Mouse (Mus musculus): Measurements from ENCODE around the gene Psmc1.

The Psmc1 gene

DNA sequence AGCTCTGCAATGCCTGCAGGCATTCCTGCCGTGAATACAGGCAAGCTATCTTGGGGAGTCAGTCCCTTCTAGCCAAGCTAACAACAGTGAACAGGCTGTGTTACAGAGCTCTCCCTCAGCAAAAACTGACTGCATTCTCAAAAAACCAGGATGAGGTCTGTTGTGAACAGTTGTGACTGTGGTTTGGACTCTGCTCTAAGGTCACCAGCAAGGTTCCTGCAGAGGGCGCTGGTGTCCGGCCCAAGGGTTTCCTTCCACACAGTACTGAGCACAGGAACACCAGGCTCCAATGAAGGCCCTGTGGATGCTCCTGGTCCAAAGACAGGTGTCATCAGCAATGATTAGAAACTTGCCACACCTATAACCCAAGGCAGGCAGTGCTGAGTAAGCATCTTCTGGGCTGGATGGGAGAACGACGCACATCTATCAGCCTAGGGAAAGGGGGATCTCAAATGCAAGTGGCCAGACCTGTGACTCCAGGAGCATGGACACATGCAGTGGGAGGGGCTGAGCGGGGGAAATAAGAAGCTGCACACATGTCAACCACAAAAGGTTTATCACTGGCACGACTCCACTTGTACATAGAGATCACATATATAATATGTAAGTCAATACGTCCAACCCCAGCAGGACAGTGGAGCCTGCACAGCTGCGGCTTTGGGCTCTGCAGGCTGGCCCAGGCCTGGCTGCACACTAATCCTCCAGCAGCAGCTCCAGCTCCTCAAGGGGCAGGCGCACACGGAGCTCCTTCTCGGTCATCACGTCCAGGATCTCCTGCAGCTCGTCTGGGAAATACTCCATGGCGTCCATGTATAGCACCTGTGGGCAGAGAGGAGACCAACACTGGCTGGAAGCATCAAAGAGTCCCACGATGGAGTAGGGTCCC lies 15.2 kb downstream of the Psmc1 start:
- DNase-seq (ENCODE audit: low read depth, low spot score) = peak; percentile 36

DNA sequence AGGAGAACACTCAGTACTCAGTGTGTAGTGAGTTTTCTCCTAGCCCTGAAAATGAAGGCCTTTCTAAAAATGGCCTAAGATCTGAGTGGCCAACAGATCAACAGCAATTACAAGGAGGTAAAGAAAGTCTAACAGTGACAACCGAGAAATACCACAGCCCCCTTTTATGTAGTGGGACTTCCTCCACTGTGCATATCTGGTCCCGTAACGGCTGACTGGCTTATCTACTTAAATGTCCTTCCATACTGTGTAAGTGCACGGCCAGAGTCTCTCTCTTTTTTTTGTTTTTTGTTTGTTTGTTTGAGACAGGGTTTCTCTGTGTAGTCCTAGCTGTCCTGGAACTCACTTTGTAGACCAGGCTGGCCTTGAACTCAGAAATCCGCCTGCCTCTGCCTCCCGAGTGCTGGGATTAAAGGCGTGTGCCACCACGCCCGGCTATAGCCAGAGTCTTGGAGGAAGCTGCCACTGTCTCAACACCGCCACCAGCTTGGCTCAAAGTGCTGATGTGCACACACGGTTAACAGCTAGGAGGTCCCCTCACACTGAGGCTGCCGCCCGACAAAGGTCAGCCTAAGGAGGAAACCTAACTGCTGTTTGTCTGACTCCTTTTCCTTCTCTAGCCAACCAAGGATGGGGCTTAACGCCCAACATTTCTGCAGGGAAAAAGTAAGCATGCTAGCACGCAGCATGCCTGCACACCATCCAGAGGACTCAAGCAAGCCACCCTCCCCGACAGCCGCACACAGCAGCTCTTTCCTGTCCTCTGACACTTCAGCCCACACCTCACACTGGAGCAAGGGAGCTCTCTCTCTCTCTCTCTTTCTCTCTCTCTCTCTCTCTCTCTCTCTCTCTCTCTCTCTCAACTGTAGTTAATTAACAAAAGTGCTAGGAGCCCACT lies 17.3 kb downstream of the Psmc1 start:
- no peak for DNase-seq (ENCODE audit: low read depth, low spot score)

DNA sequence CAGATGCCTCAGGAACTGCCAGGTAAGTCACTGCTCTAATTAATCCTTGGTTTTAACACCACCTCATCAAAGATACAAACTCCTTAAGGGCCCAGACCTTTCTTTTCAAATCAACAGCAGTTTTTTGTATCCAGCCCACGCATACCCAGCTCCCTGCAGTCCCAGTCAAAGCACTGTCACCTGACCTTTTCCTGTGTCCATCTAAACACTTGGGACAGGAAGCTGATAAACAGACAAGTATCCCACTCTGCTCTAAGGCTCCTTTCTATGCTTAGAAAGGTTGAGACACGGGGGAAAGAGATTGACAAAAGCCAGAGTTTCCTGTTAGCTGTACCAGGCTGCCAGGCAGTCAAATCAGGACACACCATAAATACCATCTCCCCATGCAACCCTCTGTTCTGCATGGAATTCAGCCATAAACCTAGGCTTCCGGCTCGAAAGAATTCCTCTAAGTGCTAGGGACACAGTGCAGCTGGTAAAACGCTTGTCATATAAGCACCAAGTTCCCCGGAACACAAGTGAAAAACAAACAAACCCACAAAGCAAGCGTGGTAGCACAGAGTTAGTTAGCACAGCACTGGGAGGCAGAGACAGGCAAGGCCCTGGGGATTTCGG lies 18.0 kb downstream of the Psmc1 start:
- no peak for DNase-seq (ENCODE audit: low read depth, low spot score)

DNA sequence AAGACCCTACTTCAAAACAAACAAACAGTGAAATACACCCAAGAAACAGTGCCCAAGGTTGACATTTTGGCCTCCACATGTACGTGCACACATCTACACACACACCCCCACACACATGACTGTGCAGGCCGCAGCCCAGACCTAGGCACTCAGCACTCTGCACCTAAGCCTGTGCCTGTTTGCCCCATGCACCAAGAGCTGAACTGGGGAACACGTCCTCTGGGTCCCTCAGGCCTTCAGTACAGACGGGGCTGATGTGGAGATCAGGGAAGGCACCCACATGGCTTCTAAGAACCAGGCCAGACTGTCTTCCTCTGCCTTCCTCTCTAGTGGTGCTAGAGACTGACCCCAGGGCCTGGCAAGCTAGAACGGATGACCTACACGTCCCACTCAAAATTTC lies 18.6 kb downstream of the Psmc1 start:
- DNase-seq (ENCODE audit: low read depth, low spot score) = no peak

DNA sequence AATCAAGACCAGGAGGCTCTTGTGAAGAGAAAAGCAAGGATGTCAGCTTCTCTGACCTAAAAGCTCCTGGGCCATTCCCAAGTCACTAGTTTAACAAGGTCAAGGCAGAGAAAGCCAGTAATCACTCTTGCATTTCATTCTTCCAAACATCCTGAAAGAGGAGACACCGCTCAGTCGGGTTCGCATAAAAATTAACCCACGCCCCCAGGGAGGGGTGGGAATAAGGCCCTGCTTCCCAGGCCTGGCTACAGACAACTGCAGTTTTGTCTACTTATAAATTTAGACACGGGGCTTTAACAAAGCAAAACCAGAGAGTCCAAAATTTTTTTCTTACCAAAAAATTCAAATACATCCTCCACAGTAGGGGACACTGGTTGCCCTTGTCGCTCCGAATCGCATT lies 19.0 kb downstream of the Psmc1 start:
- DNase-seq (ENCODE audit: low read depth, low spot score) = no peak

DNA sequence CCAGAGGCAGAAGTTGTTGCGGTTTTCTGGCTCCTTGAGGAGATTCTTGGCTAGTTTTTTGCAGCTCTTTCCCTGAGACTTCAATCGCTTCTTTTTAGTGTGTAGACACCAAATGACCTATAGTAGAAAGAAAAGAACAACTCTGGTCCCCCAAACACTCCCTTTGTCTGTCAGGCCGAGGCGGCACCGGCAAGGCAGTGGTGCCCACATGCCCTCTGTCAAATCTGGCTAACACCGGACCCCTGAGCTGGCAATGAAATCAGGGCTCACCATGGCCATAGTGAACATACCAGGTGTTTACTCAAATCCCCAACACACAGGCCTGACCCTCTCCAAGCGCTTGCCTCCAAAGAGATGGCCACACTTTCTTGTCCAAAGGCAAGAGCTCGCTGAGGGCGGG lies 21.2 kb downstream of the Psmc1 start:
- no peak for DNase-seq (ENCODE audit: low read depth, low spot score)

DNA sequence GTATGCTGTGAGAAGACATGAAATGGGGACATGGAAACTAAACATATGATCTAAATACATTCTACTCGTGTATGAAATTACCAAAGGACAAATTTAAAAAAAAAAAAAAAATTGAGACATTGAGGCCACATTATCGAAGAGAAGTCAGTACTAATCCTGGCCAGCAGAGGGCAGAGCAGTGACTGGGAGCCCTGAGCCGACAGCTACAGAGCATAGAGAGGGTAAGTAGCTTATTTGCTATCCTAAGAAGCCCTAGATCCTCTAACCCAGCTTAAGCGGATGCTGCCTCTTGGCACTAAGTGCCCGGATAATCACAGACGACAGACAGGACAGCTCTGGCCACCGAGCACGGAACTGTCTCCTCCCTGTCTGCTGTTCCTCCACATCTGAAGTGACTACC lies 21.7 kb downstream of the Psmc1 start:
- peak; percentile 86 for DNase-seq (ENCODE audit: low read depth, low spot score)

DNA sequence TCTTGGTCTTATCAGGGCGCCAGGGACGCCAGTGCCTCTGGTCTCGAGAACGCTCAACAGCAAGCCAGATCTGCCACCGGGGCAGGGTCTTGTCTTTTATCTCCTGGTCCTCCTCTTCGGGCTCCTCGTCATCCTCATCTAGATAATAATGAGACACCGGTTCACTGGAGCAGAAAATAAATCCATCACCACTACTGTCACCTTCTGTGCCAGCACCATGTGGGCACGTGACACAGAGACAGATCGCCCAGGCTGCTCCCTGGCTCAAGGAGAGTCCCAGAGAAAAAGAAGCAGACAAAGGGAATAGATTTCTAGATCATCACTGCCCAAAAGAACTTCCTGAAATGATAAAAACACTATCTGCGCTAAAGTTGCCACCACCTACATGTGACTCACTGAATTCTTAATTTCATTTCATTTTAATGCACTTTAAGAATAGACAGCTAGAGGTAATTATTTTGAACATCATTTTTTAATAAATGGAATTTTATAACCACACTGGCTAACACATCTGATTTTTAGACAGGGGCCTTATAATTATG lies 24.5 kb downstream of the Psmc1 start:
- DNase-seq (ENCODE audit: low read depth, low spot score) = no peak

DNA sequence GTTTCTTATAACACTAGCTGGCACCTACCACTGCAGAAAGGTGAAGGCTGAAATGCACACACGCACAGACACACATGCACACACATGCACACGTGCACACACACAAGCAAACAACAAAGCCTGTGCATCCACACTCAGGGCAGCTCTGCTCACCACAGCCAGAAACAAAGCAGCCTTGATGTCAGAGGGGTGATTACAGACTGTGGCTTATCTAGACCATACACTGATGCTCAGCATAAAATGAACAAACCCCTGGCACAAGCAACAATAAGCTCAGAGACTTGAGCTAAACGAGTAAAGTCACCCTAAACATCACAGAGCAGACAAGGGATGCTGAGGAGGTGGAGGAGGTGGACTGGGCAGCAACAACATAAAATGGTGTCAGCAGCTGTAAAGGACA lies 25.2 kb downstream of the Psmc1 start:
- no peak for DNase-seq (ENCODE audit: low read depth, low spot score)

DNA sequence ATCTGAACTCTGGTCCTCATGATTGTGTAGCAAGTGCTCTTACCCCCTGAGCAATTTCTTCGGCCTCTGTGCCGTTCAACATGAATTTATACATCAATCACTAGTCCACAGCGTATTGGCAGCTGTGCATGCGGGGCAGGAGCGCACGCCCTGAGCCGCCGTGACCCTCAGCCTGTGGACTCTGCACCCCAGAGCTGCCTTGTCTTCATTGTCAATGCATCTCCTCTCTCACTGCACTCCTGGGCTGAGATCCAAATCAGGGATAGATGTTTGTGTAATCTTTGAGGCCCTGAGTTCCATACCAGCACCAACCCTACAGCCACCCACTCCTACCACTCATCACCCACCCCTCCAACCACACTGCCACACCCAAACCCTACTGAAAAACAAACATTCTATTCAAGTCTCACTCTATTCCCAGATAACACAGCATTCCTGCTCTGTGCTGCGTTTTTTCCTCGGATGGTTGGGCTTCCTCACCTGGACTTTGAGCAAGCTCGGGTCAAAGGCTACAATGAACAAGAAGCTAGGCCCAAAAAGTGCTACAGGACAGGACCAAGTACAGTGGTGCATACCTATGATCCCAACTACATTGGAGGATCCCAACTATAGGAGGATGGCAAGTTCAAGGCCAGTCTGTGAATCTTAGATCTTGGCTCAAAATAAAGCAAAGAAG lies 33.0 kb downstream of the Psmc1 start:
- DNase-seq (ENCODE audit: low read depth, low spot score) = peak; percentile 13

DNA sequence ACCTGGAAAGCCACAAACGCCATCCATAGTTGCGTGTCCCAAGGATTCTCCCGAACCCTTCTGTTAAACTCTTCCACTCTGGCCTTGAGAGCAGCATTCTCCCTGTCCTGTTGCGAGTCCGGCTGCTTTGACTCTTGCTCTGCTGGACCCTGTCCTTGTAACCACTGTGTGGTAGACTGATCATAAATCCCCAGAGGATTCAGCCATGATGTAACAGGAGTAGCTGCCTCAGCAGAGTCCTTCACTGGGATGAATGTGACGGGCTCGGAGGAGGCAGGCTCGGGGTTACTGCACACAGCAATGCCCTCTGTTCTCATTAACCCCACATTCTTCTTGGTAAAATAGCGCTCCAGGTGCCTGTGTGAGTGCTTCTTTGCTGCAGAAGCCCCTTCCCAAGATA lies 33.8 kb downstream of the Psmc1 start:
- DNase-seq (ENCODE audit: low read depth, low spot score) = no peak

DNA sequence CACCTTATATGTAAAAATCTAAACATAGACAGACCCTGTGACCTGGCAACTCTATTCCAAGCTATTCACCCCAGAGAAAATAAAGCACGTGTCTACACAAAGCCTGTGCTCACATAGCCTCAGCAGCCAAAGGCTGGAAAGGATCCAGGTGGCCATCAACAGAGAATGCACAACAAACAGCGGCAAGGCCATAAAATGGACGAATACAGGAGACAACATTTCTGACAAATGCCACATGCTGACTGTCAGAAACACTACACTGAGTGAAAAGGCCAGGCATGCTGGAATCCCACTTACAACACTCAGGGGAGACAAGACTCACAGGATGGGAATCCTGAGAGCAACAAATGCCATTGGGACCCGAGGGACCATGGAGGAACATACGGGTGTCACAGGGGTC lies 34.3 kb downstream of the Psmc1 start:
- no peak for DNase-seq (ENCODE audit: low read depth, low spot score)

DNA sequence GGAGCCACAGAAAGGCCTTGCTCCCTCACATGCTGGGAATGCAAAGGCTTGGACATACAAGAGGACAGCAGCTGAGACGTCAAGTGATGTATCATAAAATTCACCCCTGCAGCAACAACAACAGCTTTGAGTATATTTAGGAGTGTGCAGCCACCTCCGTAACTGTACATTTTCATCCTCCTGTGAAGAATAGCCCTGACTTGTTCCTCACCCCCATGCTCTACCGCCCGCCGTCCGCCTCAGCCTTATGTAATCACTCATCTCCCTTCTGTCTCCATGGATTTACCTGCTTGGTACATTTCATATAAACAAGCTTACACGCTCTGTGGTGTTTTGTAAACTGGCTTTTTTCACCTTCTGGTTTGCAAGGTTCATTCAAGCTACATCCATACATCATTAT lies 42.5 kb downstream of the Psmc1 start:
- no peak for DNase-seq (ENCODE audit: low read depth, low spot score)

DNA sequence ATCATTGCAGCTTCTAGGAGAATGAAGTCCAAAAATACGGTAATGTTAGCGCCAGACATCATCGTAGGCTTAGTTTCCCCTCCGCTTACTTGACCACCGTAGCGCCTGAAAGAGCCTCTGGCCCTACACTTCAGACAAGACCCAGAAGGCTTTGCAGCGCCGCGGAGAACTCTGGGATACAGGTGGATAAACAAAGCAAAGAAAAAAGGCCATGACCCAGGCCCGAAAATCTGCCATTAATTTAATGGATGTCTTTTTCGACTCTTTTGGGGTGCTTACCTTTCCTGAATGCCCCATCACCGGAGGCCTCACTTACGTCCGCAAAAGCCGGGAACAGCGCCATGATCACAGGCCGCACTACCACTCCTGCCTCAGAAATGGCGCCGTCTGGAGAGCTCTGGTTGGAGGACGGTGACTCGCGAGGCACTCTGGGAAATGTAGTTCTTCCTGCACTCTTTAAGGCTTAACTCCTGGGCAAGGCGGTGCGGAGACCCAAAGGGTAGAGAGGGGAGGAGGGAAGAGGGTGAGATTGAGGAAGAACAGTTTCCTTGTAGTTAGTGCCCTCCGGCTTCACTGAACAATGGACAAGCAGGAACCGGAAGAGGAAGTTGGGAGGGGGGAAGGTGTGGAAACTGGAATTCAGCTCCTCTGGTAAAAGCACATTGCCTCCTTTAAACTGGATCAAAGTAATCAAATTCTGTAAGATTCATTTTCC lies 49.5 kb downstream of the Psmc1 start, which contains the start of gene Nrde2:
Nrde2 (minus strand) TSS at position 393 of the 715 bp plus-strand sequence.
- peak; percentile 95 for DNase-seq (ENCODE audit: low read depth, low spot score)

DNA sequence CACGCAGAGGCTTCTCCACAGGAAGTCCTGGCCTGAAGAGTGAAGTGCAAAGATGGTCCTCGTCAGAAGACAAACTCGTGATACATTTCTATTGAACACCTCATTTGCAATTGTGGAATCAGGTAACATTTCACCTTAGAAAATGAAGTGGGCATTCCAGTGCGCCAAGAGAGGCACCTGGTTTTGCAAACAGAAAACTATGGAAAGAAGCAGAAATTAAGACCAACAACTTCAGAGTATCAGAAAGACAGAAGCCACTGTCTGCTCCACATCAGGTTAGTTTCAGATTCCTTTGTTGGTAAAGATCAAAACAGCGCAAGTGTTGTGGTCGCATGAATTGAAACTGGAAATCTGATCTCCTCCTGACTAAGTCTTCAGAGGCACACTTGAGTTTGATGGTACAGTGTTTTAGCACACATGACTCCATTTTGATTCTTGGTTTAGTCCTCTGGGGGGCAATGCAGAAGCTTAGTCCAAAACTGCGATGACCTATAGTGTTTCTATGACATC lies 55.1 kb downstream of the Psmc1 start:
- no peak for DNase-seq (ENCODE audit: low read depth, low spot score)

DNA sequence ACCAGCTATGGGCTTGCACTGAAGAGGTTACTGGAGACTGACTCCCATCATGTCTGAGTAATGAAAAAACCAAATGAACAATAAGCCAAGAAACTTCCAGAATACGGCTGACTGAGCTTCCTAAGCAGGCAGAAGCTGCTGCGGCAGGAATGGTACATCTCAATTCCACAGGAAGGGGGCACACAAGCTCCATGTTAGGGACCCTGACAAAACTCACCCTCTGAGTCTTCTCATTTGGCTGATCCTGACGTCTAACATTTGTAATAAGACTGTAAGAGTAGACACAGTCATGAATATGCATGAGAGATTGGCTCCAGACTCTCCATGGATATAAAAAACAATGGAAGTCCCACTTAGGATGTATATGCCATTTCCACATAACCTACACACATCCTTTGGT lies 56.2 kb downstream of the Psmc1 start:
- peak; percentile 56 for DNase-seq (ENCODE audit: low read depth, low spot score)

DNA sequence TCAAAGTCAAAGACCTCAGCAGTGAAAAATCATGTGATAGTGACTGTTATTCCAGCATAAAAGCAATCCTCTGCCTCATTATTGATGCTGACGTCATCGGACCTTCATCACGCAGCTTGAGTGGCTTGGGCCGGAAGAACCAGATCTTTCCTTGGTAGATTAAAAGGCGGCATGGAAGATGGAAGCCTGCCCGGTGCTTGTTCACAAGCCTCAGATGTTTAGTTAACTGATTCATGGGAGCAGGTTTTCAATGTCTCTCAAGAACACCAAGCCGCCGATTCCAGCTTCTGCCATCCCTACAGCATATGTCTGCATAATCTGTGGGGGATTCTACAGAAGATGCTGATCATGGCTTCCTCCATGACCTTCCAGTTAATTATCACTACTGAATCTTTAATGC lies 57.0 kb downstream of the Psmc1 start:
- DNase-seq (ENCODE audit: low read depth, low spot score) = no peak

DNA sequence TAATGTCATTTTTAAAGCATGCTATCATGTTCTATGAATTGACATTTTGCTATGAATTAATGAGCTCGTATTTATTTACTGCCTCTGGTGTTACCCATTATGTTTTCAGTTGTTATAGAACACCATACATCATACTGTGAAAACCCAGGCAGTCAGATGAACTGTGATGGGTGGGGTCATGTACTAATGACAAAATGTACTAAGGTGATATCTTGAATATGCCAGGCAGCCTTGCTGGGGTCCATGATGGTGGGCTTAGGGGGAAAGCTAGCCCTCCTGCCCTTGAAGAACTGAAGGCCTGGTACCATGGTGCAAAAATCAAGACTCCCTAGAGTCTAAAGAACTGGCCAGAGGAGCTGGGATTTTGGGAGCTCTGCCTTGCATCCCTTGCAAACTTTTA lies 57.5 kb downstream of the Psmc1 start:
- DNase-seq (ENCODE audit: low read depth, low spot score) = no peak

DNA sequence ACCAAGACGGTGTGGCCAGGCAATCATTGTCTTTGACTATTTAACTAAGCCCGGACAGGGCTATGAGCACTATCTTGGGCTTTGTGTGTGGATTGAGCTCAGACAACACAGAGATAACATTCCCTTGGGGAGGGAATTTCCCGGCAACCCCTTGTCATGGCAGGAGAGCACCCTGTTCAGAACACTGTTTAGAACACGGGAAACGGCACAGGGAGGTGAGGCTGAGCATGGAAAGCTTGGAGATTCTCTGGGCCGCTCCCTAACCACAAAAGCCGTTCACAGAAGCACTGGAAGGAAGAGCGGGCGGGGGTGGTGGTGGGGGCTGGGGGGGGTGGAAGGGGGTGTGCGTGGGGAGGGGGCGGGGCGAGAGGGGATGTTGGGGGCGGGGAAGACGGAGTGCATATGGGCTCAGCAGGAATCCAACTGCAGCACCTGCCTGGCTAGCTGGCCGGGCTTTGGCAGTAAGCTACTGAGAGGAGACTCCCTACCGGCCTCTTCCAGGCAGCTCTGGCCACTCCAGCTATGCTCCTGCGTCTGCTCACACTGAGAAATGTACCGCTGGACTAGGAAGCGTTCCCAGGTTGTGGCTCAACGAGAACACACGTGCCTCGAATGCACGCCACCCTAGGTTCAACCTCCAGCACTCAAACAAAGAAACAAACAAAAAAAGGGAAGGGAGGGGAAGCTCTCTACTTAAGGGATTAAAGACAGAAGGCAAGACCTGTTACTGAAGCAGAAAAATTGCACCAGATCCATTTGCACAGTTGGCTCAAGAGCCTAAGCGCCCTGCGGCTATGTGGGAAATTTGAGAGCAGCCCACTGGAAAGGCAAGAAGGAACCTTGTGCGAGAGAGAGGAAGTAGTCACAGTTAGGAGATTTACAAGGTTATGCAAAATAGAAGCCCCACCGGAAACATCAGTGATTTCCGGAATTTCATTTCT lies 58.2 kb downstream of the Psmc1 start:
- no peak for DNase-seq (ENCODE audit: low read depth, low spot score)

Measured in 3T3-L1 (cell line).